Mouse (Mus musculus): Measurements from ENCODE around the gene Olfr1324.
"Not testable (repeated sequence)": the region's sequence is repeated elsewhere in the genome, so short reads cannot be mapped to it uniquely, and the experiment has no call there.

DNA sequence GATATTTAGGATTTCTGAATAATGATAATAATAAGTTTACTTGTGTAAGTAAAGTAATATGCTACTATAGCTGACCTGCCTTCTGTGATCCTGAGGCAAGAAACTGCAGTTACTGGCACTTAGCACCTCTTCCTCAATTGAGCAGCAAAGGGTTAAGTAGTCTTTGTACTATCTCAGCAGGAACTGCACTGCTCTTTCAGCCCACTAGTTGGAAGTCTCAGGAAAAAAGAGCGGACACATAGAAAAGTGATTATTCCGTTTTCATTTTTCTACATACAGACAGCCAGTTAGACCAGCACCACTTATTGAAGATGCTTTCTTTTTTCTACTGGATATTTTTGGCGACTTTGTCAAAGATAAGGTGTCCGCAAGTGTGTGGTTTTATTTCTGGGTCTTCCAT is 37.7 kb downstream of the Olfr1324 start:
- TF ChIP-seq CTCF, POLR2A (IDR thresholded peaks at IDR 0.05; ENCODE audit: extremely low read depth, insufficient read depth, low read length): not testable (repeated sequence)

Measured in cortical plate, adult 2 months (tissue).